Mouse (Mus musculus) intestine, embryonic 16.5 days (tissue): ENCODE results near the gene 1700010B08Rik. TPM values are rescaled to one million over a fixed set of nuclear protein-coding genes. Genes with fewer than 3 reads are reported as not detected.

Source experiments
- ATAC-seq: fragments of 200-750 bp; cut with Nextera tagmentation; 2 replicates; pipeline ENCODE4 v1.8.0; 2017; ENCODE audit warnings: moderate TSS enrichment, moderate library complexity
- H3K27ac ChIP-seq: fragments of 300-500 bp; sonication (generic); 2 replicates; pipeline ENCODE4 v1.5.1; 2014; ENCODE audit warnings: mild to moderate bottlenecking, low read length
- H3K27me3 ChIP-seq: fragments of 300-500 bp; sonication (generic); replicated peaks from 2 replicates; pipeline ENCODE4 v1.6.1; 2014; ENCODE audit warnings: low read length, control low read depth, mixed read lengths; ENCODE audit not compliant: control insufficient read depth, insufficient read depth
- H3K36me3 ChIP-seq: fragments of 300-500 bp; sonication (generic); 2 replicates; pipeline ENCODE4 v1.6.1; 2014; ENCODE audit warnings: low read length, control low read depth; ENCODE audit not compliant: control insufficient read depth, insufficient read depth
- H3K4me1 ChIP-seq: fragments of 300-500 bp; sonication (generic); 2 replicates; pipeline ENCODE4 v1.6.1; 2014; ENCODE audit warnings: low read length, control low read depth, mixed read lengths; ENCODE audit not compliant: control insufficient read depth, insufficient read depth
- H3K4me2 ChIP-seq: fragments of 300-500 bp; sonication (generic); 2 replicates; pipeline ENCODE4 v1.6.1; 2014; ENCODE audit warnings: low read depth, low read length, control low read depth
- H3K4me3 ChIP-seq: fragments of 300-500 bp; sonication (generic); 2 replicates; pipeline ENCODE4 v1.5.1; 2014; ENCODE audit warnings: mild to moderate bottlenecking, low read length
- H3K9ac ChIP-seq: fragments of 300-500 bp; sonication (generic); 2 replicates; pipeline ENCODE4 v1.6.1; 2014; ENCODE audit warnings: low read depth, low read length
- H3K9me3 ChIP-seq: fragments of 300-500 bp; sonication (generic); 2 replicates; pipeline ENCODE4 v1.6.1; 2016; ENCODE audit warnings: low read length, control low read depth; ENCODE audit not compliant: control insufficient read depth
- WGBS: fragments of 180-500 bp; shearing (Covaris S2); extraction: QIAGEN DNeasy Blood & Tissue Kit; methylation state at CpG from one replicate; pipeline ENCODE4 v1.1.7; 2014; 5-methylcytosine and 5-hydroxymethylcytosine counted together
- polyA plus RNA-seq: library from polyadenylated mRNA; unstranded; fragments of >200 nt; fragmentation: Nextera tagmentation; extraction: Ambion mirVana; gene quantifications from 2 replicates; pipeline ENCODE4 v1.2.1, GENCODE M21; 2015

Gene 1700010B08Rik
- polyA plus RNA-seq, 1 experiment from 2014 or later: not detected

GRCm38 (mm10) chr2:173734426-173734825 lies 15.2 kb downstream of the 1700010B08Rik start:
- ATAC-seq: no peak
- H3K36me3 ChIP-seq: no peaks in the 10 kb centered on the region
- H3K9me3 ChIP-seq: no peaks in the 10 kb centered on the region
- H3K27ac ChIP-seq: no peak overlapping the region
- H3K27me3 ChIP-seq: no peaks in the 10 kb centered on the region
- 55% methylated on average over 2 of the region's 2 CpGs for WGBS
- no peak overlapping the region for H3K4me3 ChIP-seq
- H3K4me2 ChIP-seq: no peak overlapping the region
- peaks cover 23% of the 10 kb centered on the region for H3K4me1 ChIP-seq
- H3K9ac ChIP-seq: no peak overlapping the region

- H3K4me1 ChIP-seq: peaks cover 28% of the 10 kb centered on the region
- peak; percentile 97 for ATAC-seq
- peak within 1 kb of the TSS; percentile 85 for H3K4me2 ChIP-seq
- H3K36me3 ChIP-seq: no peaks in the 10 kb centered on the region
- WGBS: under 1% methylated on average over 70 of the region's 70 CpGs
- H3K9ac ChIP-seq: peak within 1 kb of the TSS; percentile 90
- peak within 1 kb of the TSS; percentile 92 for H3K4me3 ChIP-seq
- H3K27me3 ChIP-seq: no peaks in the 10 kb centered on the region
- no peaks in the 10 kb centered on the region for H3K9me3 ChIP-seq
- peak within 1 kb of the TSS; percentile 73 for H3K27ac ChIP-seq
These were observed 18.2 kb downstream of the 1700010B08Rik start, which contains the start of gene Vapb for GRCm38 (mm10) chr2:173737222-173737989. Gene Vapb (plus strand): TSS chr2:173737511.

- peak overlapping the region; percentile 90 for H3K9ac ChIP-seq
- ATAC-seq: no peak
- WGBS: 79% methylated on average over 9 of the region's 9 CpGs
- H3K27me3 ChIP-seq: no peaks in the 10 kb centered on the region
- H3K27ac ChIP-seq: peak overlapping the region; percentile 7; the same call in 1 of the 2 replicates
- no peaks in the 10 kb centered on the region for H3K9me3 ChIP-seq
- H3K4me1 ChIP-seq: peaks cover 36% of the 10 kb centered on the region
- peak overlapping the region; percentile 85 for H3K4me2 ChIP-seq
- H3K4me3 ChIP-seq: peak overlapping the region; percentile 92
- no peaks in the 10 kb centered on the region for H3K36me3 ChIP-seq
These were observed 19.0 kb downstream of the 1700010B08Rik start for GRCm38 (mm10) chr2:173738232-173738631.

GRCm38 (mm10) chr2:173739107-173739506 lies 19.9 kb downstream of the 1700010B08Rik start:
- Histone ChIP-seq H3K27ac (no peak overlapping the region), H3K4me1 (peaks cover 43% of the 10 kb centered on the region), H3K4me2 (no peak overlapping the region)

GRCm38 (mm10) chr2:173742090-173742489 lies 22.9 kb downstream of the 1700010B08Rik start:
- Histone ChIP-seq H3K27me3 (no peaks in the 10 kb centered on the region), H3K27ac (peak overlapping the region; percentile 61), H3K9me3 (peaks cover 4% of the 10 kb centered on the region; the same call in 1 of the 2 replicates), H3K9ac (0 out of 2 replicates have a peak overlapping the region, but pooled peaks have one; percentile 12), H3K4me2 (peak overlapping the region; percentile 27), H3K4me1 (peaks cover 47% of the 10 kb centered on the region), H3K4me3 (no peak overlapping the region), H3K36me3 (no peaks in the 10 kb centered on the region)
- ATAC-seq: no peak
- WGBS: 28% methylated on average over 13 of the region's 13 CpGs

More at GRCm38 (mm10) chr2:173739107-173739506, 19.9 kb downstream of the 1700010B08Rik start:
- Histone ChIP-seq H3K9ac (no peak overlapping the region), H3K36me3 (no peaks in the 10 kb centered on the region), H3K4me3 (no peak overlapping the region), H3K9me3 (no peaks in the 10 kb centered on the region), H3K27me3 (no peaks in the 10 kb centered on the region)
- no peak for ATAC-seq
- WGBS: 81% methylated on average over 7 of the region's 7 CpGs

GRCm38 (mm10) chr2:173742744-173743143 lies 23.5 kb downstream of the 1700010B08Rik start:
- Histone ChIP-seq H3K4me2 (no peak overlapping the region), H3K9me3 (peaks cover 4% of the 10 kb centered on the region; the same call in 1 of the 2 replicates), H3K9ac (no peak overlapping the region), H3K27ac (0 out of 2 replicates have a peak overlapping the region, but pooled peaks have one; percentile 33), H3K4me1 (peaks cover 47% of the 10 kb centered on the region), H3K36me3 (no peaks in the 10 kb centered on the region), H3K27me3 (no peaks in the 10 kb centered on the region), H3K4me3 (no peak overlapping the region)
- 46% methylated on average over 9 of the region's 9 CpGs for WGBS
- ATAC-seq: no peak

- no peak overlapping the region for H3K27ac ChIP-seq
- no peak overlapping the region for H3K4me3 ChIP-seq
- H3K4me2 ChIP-seq: no peak overlapping the region
- H3K36me3 ChIP-seq: no peaks in the 10 kb centered on the region
- peaks cover 4% of the 10 kb centered on the region; the same call in 1 of the 2 replicates for H3K9me3 ChIP-seq
- peaks cover 36% of the 10 kb centered on the region for H3K4me1 ChIP-seq
- no peaks in the 10 kb centered on the region for H3K27me3 ChIP-seq
- WGBS: 81% methylated on average over 7 of the region's 7 CpGs
- peak; percentile 69 for ATAC-seq
- H3K9ac ChIP-seq: no peak overlapping the region
These were observed 25.0 kb downstream of the 1700010B08Rik start for GRCm38 (mm10) chr2:173744070-173744815.

GRCm38 (mm10) chr2:173748961-173749659 lies 29.9 kb downstream of the 1700010B08Rik start:
- Histone ChIP-seq H3K27ac (no peak overlapping the region), H3K9me3 (peaks cover 4% of the 10 kb centered on the region; the same call in 1 of the 2 replicates), H3K4me3 (no peak overlapping the region), H3K36me3 (no peaks in the 10 kb centered on the region), H3K4me1 (peaks cover 4% of the 10 kb centered on the region), H3K4me2 (no peak overlapping the region), H3K9ac (no peak overlapping the region), H3K27me3 (no peaks in the 10 kb centered on the region)
- ATAC-seq: peak; percentile 89
- 74% methylated on average over 2 of the region's 2 CpGs for WGBS
